Mouse (Mus musculus): ENCODE measurements around the gene Rilp. TPM values are rescaled to one million over a fixed set of nuclear protein-coding genes. Genes with fewer than 3 reads are reported as not detected.

The Rilp gene
- polyA plus RNA-seq, 1 experiment from 2014 or later, result 1.4 TPM

DNA sequence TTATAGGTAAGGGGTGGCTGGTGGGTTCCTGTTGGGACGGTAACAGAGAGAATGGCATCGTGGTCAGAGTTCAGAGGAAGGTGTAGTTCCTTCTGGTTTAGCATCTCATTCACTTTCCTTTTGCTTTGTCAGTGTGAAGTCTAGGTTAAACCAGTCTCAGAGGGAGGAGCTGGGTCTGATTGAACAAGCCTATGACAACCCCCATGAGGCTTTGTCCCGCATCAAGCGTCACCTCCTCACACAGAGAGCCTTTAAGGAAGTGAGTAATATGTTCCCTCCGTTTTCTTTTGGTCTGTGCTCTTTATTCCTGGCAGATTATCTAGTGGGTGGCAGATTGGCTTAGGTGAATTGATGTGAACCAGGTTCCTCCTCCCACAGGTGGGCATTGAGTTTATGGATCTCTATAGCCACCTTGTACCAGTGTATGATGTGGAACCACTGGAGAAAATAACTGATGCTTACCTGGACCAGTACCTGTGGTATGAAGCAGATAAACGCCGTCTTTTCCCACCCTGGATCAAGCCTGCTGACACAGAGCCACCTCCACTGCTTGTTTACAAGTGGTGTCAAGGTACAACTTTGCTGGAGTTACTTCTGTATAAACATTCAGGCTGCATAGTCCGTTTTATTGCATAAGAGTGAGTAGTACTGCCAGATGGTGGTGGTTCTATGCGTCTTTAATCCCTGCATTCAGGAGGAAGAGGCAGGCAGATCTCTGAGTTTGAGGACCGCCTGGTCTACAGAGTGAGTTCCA, 15.4 kb upstream of the Rilp start:
- no peaks in the 10 kb centered on the region for H3K9me3 ChIP-seq (replicated peaks)
- ATAC-seq (ENCODE audit: low read depth) (no peak), DNase-seq (no peak)
- no peak overlapping the region for H3K4me2 ChIP-seq
- no peaks in the 10 kb centered on the region for H3K4me1 ChIP-seq (replicated peaks)
- peaks cover 100% of the 10 kb centered on the region for H3K36me3 ChIP-seq
- H3K27me3 ChIP-seq, result no peaks in the 10 kb centered on the region
- H3K27ac ChIP-seq, result no peak overlapping the region
- H3K9ac ChIP-seq, result no peak overlapping the region
- WGBS (ENCODE audit: insufficient replicate concordance), result 83% methylated on average over 10 of the region's 10 CpGs
- no peak overlapping the region for H3K4me3 ChIP-seq (replicated peaks)

DNA sequence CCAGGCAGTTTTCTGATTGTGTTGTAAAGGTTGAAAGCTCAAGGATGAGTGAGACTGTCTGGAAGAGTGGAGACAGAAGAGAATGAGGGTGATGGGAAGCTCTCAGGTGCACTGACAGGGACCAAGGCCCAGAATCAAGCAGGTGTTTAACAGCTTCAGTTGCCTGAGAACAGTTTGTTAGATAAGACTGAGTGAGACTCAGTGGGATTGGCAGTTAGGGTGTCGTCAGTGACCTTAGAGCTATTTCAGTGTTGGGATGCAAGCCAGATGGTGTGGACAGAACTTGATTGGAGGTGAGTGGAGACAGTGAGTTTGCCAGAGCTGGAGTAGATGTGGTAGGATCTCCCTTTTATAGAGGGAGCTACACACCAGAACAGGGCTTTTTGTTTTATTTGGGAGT, 11.8 kb upstream of the Rilp start:
- H3K27ac ChIP-seq, result no peak overlapping the region
- no peaks in the 10 kb centered on the region for H3K4me1 ChIP-seq (replicated peaks)
- H3K9ac ChIP-seq, result no peak overlapping the region
- no peak overlapping the region for H3K4me2 ChIP-seq
- H3K4me3 ChIP-seq (replicated peaks), result no peak overlapping the region
- H3K9me3 ChIP-seq (replicated peaks), result no peaks in the 10 kb centered on the region
- H3K27me3 ChIP-seq, result no peaks in the 10 kb centered on the region
- peaks cover 99% of the 10 kb centered on the region for H3K36me3 ChIP-seq
- DNase-seq (no peak), ATAC-seq (ENCODE audit: low read depth) (no peak)
- WGBS (ENCODE audit: insufficient replicate concordance), result 52% methylated on average over 1 of the region's 1 CpGs

DNA sequence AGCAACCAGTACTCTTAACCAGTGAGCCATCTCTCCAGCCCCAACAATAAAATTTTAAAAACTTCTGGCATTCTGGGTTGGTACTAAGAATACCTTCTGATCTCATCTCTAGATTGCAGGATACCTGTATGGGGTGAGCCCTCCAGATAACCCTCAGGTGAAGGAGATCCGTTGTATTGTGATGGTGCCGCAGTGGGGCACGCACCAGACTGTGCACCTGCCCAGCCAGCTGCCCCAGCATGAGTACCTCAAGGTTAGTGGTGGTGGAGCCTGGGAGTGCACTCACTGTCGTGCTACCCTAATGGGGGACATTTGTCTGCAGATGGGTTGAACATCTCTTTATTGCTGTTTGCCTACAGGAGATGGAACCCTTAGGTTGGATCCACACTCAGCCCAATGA, 1.7 kb upstream of the Rilp start:
- DNase-seq, result no peak
- Histone ChIP-seq H3K27me3 (no peaks in the 10 kb centered on the region), H3K9ac (no peak overlapping the region), H3K4me3 (replicated peaks) (no peak overlapping the region), H3K36me3 (peaks cover 66% of the 10 kb centered on the region), H3K27ac (no peak overlapping the region), H3K4me2 (no peak overlapping the region), H3K9me3 (replicated peaks) (no peaks in the 10 kb centered on the region), H3K4me1 (replicated peaks) (peaks cover 31% of the 10 kb centered on the region)
- WGBS (ENCODE audit: insufficient replicate concordance), result 91% methylated on average over 4 of the region's 4 CpGs
- ATAC-seq (ENCODE audit: low read depth), result no peak

DNA sequence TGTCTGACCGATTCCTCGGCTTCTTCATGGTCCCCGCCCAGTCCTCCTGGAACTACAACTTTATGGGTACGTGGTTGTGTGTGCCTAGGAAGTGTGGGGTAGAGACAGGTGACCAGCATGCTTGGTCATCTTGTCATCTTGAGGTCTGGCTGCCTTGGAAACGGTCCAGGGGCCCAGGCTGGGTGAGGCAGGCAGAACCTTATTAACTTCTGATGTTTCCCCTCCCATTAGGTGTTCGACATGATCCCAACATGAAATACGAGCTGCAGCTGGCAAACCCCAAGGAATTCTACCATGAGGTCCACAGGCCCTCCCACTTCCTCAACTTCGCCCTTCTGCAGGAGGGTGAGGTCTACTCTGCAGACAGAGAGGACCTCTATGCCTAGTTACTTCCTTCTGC, 990 bp upstream of the Rilp start:
- ATAC-seq (ENCODE audit: low read depth), result no peak
- peak overlapping the region; percentile 86 for H3K27ac ChIP-seq

DNA sequence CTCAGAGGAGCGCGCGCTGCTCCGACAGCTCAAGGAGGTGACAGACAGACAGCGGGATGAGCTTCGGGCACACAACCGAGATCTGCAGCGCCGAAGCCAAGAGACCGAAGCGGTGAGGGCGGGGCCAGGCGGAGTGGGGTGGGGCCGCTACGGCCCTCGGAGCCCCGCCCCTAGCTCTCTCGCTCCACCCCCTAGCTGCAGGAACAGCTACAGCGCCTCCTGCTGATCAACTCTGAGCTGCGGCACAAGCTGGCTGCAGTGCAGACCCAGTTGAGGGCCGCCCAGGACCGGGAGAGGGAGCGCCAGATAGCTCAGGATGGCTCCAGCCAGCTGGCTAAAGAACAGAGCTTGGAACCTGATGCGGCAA, 716 bp downstream of the Rilp start:
- Histone ChIP-seq H3K27ac (peak overlapping the region; percentile 86), H3K4me2 (peak overlapping the region; percentile 100), H3K9me3 (replicated peaks) (no peaks in the 10 kb centered on the region), H3K4me1 (replicated peaks) (peaks cover 37% of the 10 kb centered on the region), H3K9ac (peak overlapping the region; percentile 83), H3K36me3 (peaks cover 42% of the 10 kb centered on the region), H3K4me3 (replicated peaks) (peak overlapping the region; percentile 69), H3K27me3 (no peaks in the 10 kb centered on the region)
- 4% methylated on average over 24 of the region's 24 CpGs for WGBS (ENCODE audit: insufficient replicate concordance)
- DNase-seq, result peak; percentile 84
- peak; percentile 86 for ATAC-seq (ENCODE audit: low read depth)

More for the DNA sequence above, 990 bp upstream of the Rilp start:
- DNase-seq, result no peak
- no peak overlapping the region for H3K9ac ChIP-seq
- 75% methylated on average over 8 of the region's 8 CpGs for WGBS (ENCODE audit: insufficient replicate concordance)
- H3K9me3 ChIP-seq (replicated peaks), result no peaks in the 10 kb centered on the region
- H3K4me3 ChIP-seq (replicated peaks), result no peak overlapping the region
- peaks cover 59% of the 10 kb centered on the region for H3K36me3 ChIP-seq
- no peaks in the 10 kb centered on the region for H3K27me3 ChIP-seq
- peaks cover 31% of the 10 kb centered on the region for H3K4me1 ChIP-seq (replicated peaks)
- H3K4me2 ChIP-seq, result no peak overlapping the region

DNA sequence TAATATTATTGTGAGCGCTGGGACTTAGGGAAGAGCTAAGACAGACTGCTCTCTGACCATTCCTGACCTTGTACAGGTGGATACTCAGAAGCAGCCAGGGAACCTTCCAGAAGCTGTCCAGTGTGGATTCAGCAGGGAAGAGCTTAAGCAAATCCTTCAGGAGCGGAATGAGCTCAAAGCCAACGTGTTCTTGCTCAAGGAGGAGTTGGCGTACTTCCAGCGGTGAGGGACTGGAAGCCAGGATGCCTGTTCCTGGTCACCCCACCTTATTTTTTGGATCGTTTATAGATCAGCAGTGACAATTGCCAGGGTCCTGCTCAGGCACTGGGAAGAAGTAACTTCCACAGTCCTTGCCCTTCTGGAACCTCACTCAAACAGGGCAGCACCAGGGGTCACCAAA, 1.3 kb downstream of the Rilp start:
- no peak for DNase-seq
- WGBS (ENCODE audit: insufficient replicate concordance), result 88% methylated on average over 6 of the region's 6 CpGs
- H3K27ac ChIP-seq, result no peak overlapping the region

DNA sequence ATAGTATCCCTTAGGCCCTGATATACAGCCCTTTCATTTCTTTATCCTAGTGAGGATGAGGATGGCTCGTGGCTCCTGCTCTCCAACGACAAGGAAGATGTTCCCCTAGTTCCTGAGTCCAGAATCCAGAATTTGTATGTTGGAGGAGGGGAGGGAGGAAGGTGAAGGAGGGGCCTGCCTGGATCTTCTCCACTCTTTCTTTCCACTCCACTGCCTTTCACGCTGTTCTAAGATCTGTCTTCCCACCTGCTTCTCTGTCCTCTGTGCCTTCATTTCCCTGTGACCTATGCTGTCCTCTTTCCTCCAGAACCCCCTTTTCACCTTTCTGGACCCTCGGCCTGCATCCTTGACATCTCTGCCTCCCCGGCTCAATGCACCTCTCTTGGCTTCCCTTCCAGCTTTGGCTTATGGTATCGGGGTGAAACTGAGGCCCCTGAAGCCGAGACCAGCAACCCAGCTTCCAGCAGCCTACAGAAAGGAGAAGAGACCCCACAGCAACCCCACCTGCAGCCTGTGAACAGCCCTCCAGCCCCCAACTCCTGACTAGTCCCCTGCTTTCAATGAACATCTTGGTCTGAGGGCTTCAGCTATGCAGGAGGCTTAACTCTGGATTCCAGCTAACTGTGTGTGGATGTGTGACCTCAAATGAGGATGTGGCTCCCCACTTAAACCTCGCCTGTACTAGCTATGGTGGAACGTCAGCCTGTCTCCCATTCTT, 2.6 kb downstream of the Rilp start:
- no peak overlapping the region for H3K4me3 ChIP-seq (replicated peaks)
- peaks cover 37% of the 10 kb centered on the region for H3K4me1 ChIP-seq (replicated peaks)
- H3K36me3 ChIP-seq, result peaks cover 23% of the 10 kb centered on the region
- H3K27ac ChIP-seq, result no peak overlapping the region
- no peak overlapping the region for H3K4me2 ChIP-seq
- WGBS (ENCODE audit: insufficient replicate concordance), result 65% methylated on average over 9 of the region's 9 CpGs
- H3K9me3 ChIP-seq (replicated peaks), result no peaks in the 10 kb centered on the region
- ATAC-seq (ENCODE audit: low read depth) (no peak), DNase-seq (no peak)
- no peak overlapping the region for H3K9ac ChIP-seq
- no peaks in the 10 kb centered on the region for H3K27me3 ChIP-seq

More for the DNA sequence above, 1.3 kb downstream of the Rilp start:
- H3K4me1 ChIP-seq (replicated peaks), result peaks cover 37% of the 10 kb centered on the region
- peaks cover 36% of the 10 kb centered on the region for H3K36me3 ChIP-seq
- H3K4me2 ChIP-seq, result peak overlapping the region; percentile 100; the same call in 1 of the 2 replicates
- H3K4me3 ChIP-seq (replicated peaks), result no peak overlapping the region
- no peak for ATAC-seq (ENCODE audit: low read depth)
- H3K27me3 ChIP-seq, result no peaks in the 10 kb centered on the region
- no peaks in the 10 kb centered on the region for H3K9me3 ChIP-seq (replicated peaks)
- H3K9ac ChIP-seq, result no peak overlapping the region

DNA sequence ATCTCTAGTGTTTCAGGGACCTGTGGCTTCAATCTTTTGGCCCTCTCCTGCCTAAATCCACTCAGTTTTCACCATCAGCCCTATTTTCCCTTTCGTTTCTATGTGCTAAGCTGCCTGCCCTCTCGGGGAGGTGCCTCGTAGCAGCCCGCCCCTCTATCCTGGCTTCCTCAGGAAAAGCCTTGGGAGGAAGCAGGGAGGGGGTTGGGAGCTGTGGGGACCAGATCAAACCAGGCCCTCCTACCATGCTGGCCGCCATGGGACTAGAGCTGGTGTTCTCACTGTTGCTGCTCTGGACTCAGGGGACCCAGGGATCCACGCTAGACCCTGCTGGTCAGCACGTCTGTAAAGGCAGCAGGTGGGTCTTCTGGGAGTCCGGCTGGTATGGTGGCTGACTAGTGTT, 3.4 kb downstream of the Rilp start, which contains the start of gene Scarf1:
TSS of gene Scarf1 (plus strand) at position 205 of the 400 bp plus-strand sequence.
- H3K27me3 ChIP-seq, result no peaks in the 10 kb centered on the region
- no peak for ATAC-seq (ENCODE audit: low read depth)
- peak within 1 kb of the TSS; percentile 31 for H3K4me2 ChIP-seq
- WGBS (ENCODE audit: insufficient replicate concordance), result 36% methylated on average over 8 of the region's 8 CpGs
- H3K36me3 ChIP-seq, result peaks cover 15% of the 10 kb centered on the region
- H3K9me3 ChIP-seq (replicated peaks), result no peaks in the 10 kb centered on the region
- H3K4me1 ChIP-seq (replicated peaks), result peaks cover 37% of the 10 kb centered on the region
- H3K27ac ChIP-seq, result no peak within 1 kb of the TSS
- H3K4me3 ChIP-seq (replicated peaks), result peak within 1 kb of the TSS; percentile 16
- no peak for DNase-seq
- 0 out of 2 replicates have a peak within 1 kb of the TSS, but pooled peaks have one; percentile 3 for H3K9ac ChIP-seq

DNA sequence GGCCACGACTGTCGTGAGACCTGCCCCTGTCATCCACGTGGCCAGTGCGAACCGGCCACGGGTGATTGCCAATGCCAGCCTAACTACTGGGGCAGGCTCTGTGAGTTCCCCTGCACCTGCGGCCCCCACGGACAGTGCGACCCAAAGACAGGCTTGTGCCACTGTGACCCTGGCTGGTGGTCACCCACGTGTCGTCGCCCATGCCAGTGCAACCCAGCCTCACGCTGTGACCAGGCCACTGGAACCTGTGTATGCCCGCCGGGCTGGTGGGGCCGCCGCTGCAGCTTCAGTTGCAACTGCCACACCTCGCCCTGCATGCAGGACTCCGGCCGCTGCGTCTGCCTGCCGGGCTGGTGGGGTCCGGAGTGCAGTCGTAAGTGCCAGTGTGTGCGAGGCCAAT, 5.3 kb downstream of the Rilp start:
- H3K4me1 ChIP-seq (replicated peaks), result peaks cover 19% of the 10 kb centered on the region
- no peak overlapping the region for H3K4me3 ChIP-seq (replicated peaks)
- no peak overlapping the region for H3K9ac ChIP-seq
- H3K36me3 ChIP-seq, result no peaks in the 10 kb centered on the region
- no peak for DNase-seq
- H3K27me3 ChIP-seq, result no peaks in the 10 kb centered on the region
- H3K9me3 ChIP-seq (replicated peaks), result no peaks in the 10 kb centered on the region
- no peak for ATAC-seq (ENCODE audit: low read depth)
- no peak overlapping the region for H3K4me2 ChIP-seq
- WGBS (ENCODE audit: insufficient replicate concordance), result 87% methylated on average over 25 of the region's 25 CpGs
- H3K27ac ChIP-seq, result no peak overlapping the region

DNA sequence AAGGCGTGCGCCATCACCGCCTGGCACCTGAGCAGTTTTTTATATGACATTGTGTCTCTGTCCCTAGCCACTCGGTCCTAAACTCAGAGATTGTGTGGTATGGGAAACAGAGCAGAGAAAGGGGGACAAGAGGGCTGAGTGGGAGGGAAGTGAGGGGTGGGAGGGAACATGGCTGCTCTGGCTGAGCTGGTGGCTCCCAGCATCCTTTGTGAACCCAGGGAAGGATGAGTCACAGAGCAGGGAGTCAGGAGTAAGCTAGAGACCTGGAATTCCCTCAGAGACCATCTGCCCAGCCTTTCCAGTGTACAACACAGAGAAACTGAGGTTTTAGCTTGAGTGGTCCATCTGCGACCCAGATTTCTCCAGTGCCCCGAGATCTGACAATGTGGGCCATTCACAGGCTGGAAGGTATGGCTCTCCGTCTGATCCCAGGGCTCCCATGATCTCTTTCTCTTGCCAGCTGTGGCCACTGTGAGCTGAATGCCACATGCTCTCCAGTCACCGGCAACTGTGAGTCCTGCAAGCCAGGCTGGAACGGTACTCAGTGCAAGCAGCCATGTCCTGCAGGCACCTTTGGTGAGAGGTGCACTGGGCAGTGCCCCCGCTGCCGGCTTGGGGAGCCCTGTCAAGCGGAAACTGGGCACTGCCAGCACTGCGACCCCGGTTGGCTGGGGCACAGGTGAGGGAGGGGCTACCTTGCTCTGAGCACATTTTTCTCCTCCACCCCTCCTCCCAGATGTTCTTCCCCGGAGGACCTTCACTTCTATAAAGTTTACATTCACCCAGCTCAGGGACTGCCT, 10.1 kb downstream of the Rilp start:
- no peak for ATAC-seq (ENCODE audit: low read depth)
- H3K27me3 ChIP-seq, result no peaks in the 10 kb centered on the region
- no peak overlapping the region for H3K4me3 ChIP-seq (replicated peaks)
- no peaks in the 10 kb centered on the region for H3K36me3 ChIP-seq
- no peak overlapping the region for H3K9ac ChIP-seq
- H3K4me1 ChIP-seq (replicated peaks), result no peaks in the 10 kb centered on the region
- H3K4me2 ChIP-seq, result no peak overlapping the region
- no peak for DNase-seq
- H3K9me3 ChIP-seq (replicated peaks), result no peaks in the 10 kb centered on the region
- no peak overlapping the region for H3K27ac ChIP-seq
- WGBS (ENCODE audit: insufficient replicate concordance), result 75% methylated on average over 15 of the region's 15 CpGs

DNA sequence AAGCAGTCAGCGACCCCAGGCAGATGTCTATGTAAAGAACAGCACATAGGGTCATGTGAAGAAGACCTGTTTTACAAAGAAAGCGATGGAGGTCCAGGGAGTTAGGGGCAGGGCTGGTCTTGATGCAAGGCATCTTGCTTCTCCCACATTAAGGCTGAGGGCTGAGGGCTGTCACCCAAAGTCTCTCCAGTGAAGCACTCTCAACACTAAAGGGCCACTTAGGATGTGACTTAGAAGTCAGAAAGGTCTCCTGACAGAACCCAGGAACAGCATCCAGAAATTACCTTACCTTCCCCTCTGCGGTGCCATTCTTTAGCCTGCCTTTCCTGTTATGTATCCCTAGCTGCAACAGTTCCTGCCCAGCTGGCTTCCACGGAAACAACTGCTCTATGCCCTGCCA, 11.7 kb downstream of the Rilp start:
- 71% methylated on average over 4 of the region's 4 CpGs for WGBS (ENCODE audit: insufficient replicate concordance)

More for the DNA sequence above, 11.7 kb downstream of the Rilp start:
- no peak for DNase-seq
- Histone ChIP-seq H3K36me3 (no peaks in the 10 kb centered on the region), H3K9me3 (replicated peaks) (no peaks in the 10 kb centered on the region), H3K4me3 (replicated peaks) (no peak overlapping the region), H3K9ac (no peak overlapping the region), H3K4me2 (no peak overlapping the region), H3K27ac (no peak overlapping the region), H3K27me3 (no peaks in the 10 kb centered on the region; the same call in 1 of the 2 replicates), H3K4me1 (replicated peaks) (no peaks in the 10 kb centered on the region)
- ATAC-seq (ENCODE audit: low read depth), result no peak
